Mouse (Mus musculus) liver, embryonic 18 days (tissue): Measurements from ENCODE around the gene Ugcg. TPM values are rescaled to one million over a fixed set of nuclear protein-coding genes. Genes with fewer than 3 reads are reported as not detected.

Experiments
- polyA plus RNA-seq: library from polyadenylated mRNA; depleted of rRNA; stranded (reverse); fragments of >200 nt; gene quantifications from 2 replicates; pipeline ENCODE4 v1.2.3, GENCODE M21; 2012; rRNA removed

Gene Ugcg
- polyA plus RNA-seq = 17.9 and 18.1 TPM in 2 replicates

GRCm38 (mm10) chr4:59188802-59189545, at the start of gene Ugcg:
TSS of gene Ugcg (plus strand) at chr4:59189257.

Other genes starting within 250 kb of the Ugcg start
- gene Zkscan16, start 245.6 kb upstream of the Ugcg start, polyA plus RNA-seq = 0.07 and 0.13 TPM in 2 replicates
- gene Ptgr1, start 202.1 kb upstream of the Ugcg start, polyA plus RNA-seq = 6.6 and 7.4 TPM in 2 replicates
- gene Dnajc25, start 194.2 kb upstream of the Ugcg start, polyA plus RNA-seq = 3.5 and 3.6 TPM in 2 replicates
- not detected in 2 replicates for gene Gm20503, start 186.0 kb upstream of the Ugcg start, polyA plus RNA-seq
- 10.5 and 11.0 TPM in 2 replicates for gene Gng10, start 154.2 kb upstream of the Ugcg start, polyA plus RNA-seq
- not detected in 2 replicates for gene AI481877, start 50.3 kb upstream of the Ugcg start, polyA plus RNA-seq
- 20.7 and 21.9 TPM in 2 replicates for gene Susd1, start 249.4 kb downstream of the Ugcg start, polyA plus RNA-seq